Mouse (Mus musculus): ENCODE results near the gene Dhrs4.
A peak's percentile ranks its signal among the peaks of the same experiment; 100 is the strongest.

The Dhrs4 gene

GRCm38 (mm10) chr14:55486836-55487235 lies 8.3 kb downstream of the Dhrs4 start:
- no peak for DNase-seq (ENCODE audit: low spot score)

GRCm38 (mm10) chr14:55490361-55491201 lies 12.0 kb downstream of the Dhrs4 start, which contains the start of gene Carmil3:
Carmil3 (plus strand) TSS chr14:55490651.
- no peak for DNase-seq (ENCODE audit: low spot score)

- DNase-seq (ENCODE audit: low spot score), result no peak
Observed at GRCm38 (mm10) chr14:55491291-55491833, 12.8 kb downstream of the Dhrs4 start.

GRCm38 (mm10) chr14:55492103-55492502 lies 13.5 kb downstream of the Dhrs4 start:
- no peak for DNase-seq (ENCODE audit: low spot score)

GRCm38 (mm10) chr14:55495509-55496240 lies 17.1 kb downstream of the Dhrs4 start:
- DNase-seq (ENCODE audit: low spot score), result no peak

- DNase-seq (ENCODE audit: low spot score), result no peak
Observed at GRCm38 (mm10) chr14:55496761-55497448, 18.3 kb downstream of the Dhrs4 start.

GRCm38 (mm10) chr14:55497449-55497821 lies 18.9 kb downstream of the Dhrs4 start:
- DNase-seq (ENCODE audit: low spot score), result peak; percentile 62

GRCm38 (mm10) chr14:55505612-55506011 lies 27.1 kb downstream of the Dhrs4 start:
- DNase-seq (ENCODE audit: low spot score), result no peak

- no peak for DNase-seq (ENCODE audit: low spot score)
Observed at GRCm38 (mm10) chr14:55507801-55508200, 29.2 kb downstream of the Dhrs4 start.

- DNase-seq (ENCODE audit: low spot score), result no peak
Observed at GRCm38 (mm10) chr14:55509540-55509939, 31.0 kb downstream of the Dhrs4 start.

- DNase-seq (ENCODE audit: low spot score), result no peak
Observed at GRCm38 (mm10) chr14:55510125-55510731, 31.7 kb downstream of the Dhrs4 start, which contains the start of gene Cpne6. Cpne6 (plus strand) TSS chr14:55510445.

- no peak for DNase-seq (ENCODE audit: low spot score)
Observed at GRCm38 (mm10) chr14:55511037-55511436, 32.5 kb downstream of the Dhrs4 start.

GRCm38 (mm10) chr14:55513927-55514326 lies 35.4 kb downstream of the Dhrs4 start:
- no peak for DNase-seq (ENCODE audit: low spot score)

- no peak for DNase-seq (ENCODE audit: low spot score)
Observed at GRCm38 (mm10) chr14:55515846-55516245, 37.3 kb downstream of the Dhrs4 start.

GRCm38 (mm10) chr14:55518897-55519296 lies 40.3 kb downstream of the Dhrs4 start:
- DNase-seq (ENCODE audit: low spot score), result no peak

GRCm38 (mm10) chr14:55519604-55520003 lies 41.0 kb downstream of the Dhrs4 start:
- no peak for DNase-seq (ENCODE audit: low spot score)

GRCm38 (mm10) chr14:55520451-55521361 lies 42.1 kb downstream of the Dhrs4 start:
- no peak for DNase-seq (ENCODE audit: low spot score)

- DNase-seq (ENCODE audit: low spot score), result no peak
Observed at GRCm38 (mm10) chr14:55524062-55524461, 45.5 kb downstream of the Dhrs4 start.

GRCm38 (mm10) chr14:55524785-55525184 lies 46.2 kb downstream of the Dhrs4 start, which contains the start of gene Nrl:
Nrl (minus strand) TSS chr14:55524981.
- DNase-seq (ENCODE audit: low spot score), result no peak

- DNase-seq (ENCODE audit: low spot score), result no peak
Observed at GRCm38 (mm10) chr14:55526674-55527073, 48.1 kb downstream of the Dhrs4 start.

GRCm38 (mm10) chr14:55527940-55528339 lies 49.4 kb downstream of the Dhrs4 start:
- no peak for DNase-seq (ENCODE audit: low spot score)
